ENCODE assay signal across 17 mouse cellular contexts in the genomic region with DNA sequence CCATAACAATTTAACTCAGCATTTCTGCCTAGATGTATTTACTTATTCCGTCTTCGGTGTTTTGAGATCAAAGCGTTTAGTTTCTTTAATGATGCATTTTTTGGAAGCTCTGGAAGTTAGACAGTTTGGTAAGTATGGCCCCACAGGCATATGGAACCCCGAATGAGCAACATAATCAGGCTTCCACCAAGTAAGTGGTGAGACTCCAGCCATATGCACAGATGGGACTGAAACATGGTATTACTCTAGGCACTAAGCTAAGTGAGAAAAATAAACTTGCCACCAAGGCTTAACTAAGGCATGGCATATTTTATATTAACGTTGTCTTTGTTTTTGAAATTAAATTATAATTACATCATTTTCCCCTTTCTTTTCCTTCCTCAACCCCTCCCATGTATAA.
"Had no signal": no experiment of that assay in that cellular context is flagged by ENCODE, and none has a peak within 500 bp of the region (broad histone marks: within the 10 kb centered on the region; RNA-seq: fewer than 3 reads in every experiment).

No protein-coding gene starts in this region.

- DNase-seq: kidney, postnatal 10 days; kidney, postnatal 36 days; liver; lung, adult 18-20 months; lung, postnatal 10 days; lung, postnatal 36 days; midbrain, embryonic 14.5 days; thymus, adult 18-20 months; thymus, postnatal 36 days had no signal

- H3K4me3 ChIP-seq: kidney, embryonic 15.5 days; limb, embryonic 10.5 days; limb, embryonic 13.5 days; liver, embryonic 12.5 days; liver, embryonic 15.5 days; lung, embryonic 15.5 days; megakaryocyte, embryonic 14.5 days had no signal

- H3K4me1 ChIP-seq: kidney, embryonic 15.5 days; limb, embryonic 10.5 days; limb, embryonic 13.5 days; liver, embryonic 12.5 days; liver, embryonic 15.5 days; lung, embryonic 15.5 days; megakaryocyte, embryonic 14.5 days had no signal

- H3K9ac ChIP-seq: kidney, embryonic 15.5 days; limb, embryonic 13.5 days; liver, embryonic 12.5 days; liver, embryonic 15.5 days; lung, embryonic 15.5 days had no signal

- H3K36me3 ChIP-seq: kidney, embryonic 15.5 days; limb, embryonic 10.5 days; limb, embryonic 13.5 days; liver, embryonic 12.5 days; liver, embryonic 15.5 days; lung, embryonic 15.5 days had no signal

- H3K4me2 ChIP-seq: kidney, embryonic 15.5 days; limb, embryonic 13.5 days; liver, embryonic 12.5 days; liver, embryonic 15.5 days; lung, embryonic 15.5 days; midbrain, embryonic 11.5 days had no signal

- H3K27me3 ChIP-seq: kidney, embryonic 15.5 days; limb, embryonic 13.5 days; liver, embryonic 12.5 days; liver, embryonic 15.5 days; lung, embryonic 15.5 days; megakaryocyte, embryonic 14.5 days had no signal

- H3K9me3 ChIP-seq: kidney, embryonic 15.5 days; limb, embryonic 10.5 days; limb, embryonic 13.5 days; liver, embryonic 12.5 days; liver, embryonic 15.5 days; lung, embryonic 15.5 days; megakaryocyte, embryonic 14.5 days had no signal

- ATAC-seq: liver, embryonic 12.5 days had no signal

- H3K27ac ChIP-seq: kidney, embryonic 15.5 days; limb, embryonic 10.5 days; limb, embryonic 13.5 days; liver, embryonic 12.5 days; liver, embryonic 15.5 days; lung, embryonic 15.5 days had no signal
